Mouse (Mus musculus): ENCODE results near the gene Slc6a6.
A peak's percentile ranks its signal among the peaks of the same experiment; 100 is the strongest.

The Slc6a6 gene

DNA sequence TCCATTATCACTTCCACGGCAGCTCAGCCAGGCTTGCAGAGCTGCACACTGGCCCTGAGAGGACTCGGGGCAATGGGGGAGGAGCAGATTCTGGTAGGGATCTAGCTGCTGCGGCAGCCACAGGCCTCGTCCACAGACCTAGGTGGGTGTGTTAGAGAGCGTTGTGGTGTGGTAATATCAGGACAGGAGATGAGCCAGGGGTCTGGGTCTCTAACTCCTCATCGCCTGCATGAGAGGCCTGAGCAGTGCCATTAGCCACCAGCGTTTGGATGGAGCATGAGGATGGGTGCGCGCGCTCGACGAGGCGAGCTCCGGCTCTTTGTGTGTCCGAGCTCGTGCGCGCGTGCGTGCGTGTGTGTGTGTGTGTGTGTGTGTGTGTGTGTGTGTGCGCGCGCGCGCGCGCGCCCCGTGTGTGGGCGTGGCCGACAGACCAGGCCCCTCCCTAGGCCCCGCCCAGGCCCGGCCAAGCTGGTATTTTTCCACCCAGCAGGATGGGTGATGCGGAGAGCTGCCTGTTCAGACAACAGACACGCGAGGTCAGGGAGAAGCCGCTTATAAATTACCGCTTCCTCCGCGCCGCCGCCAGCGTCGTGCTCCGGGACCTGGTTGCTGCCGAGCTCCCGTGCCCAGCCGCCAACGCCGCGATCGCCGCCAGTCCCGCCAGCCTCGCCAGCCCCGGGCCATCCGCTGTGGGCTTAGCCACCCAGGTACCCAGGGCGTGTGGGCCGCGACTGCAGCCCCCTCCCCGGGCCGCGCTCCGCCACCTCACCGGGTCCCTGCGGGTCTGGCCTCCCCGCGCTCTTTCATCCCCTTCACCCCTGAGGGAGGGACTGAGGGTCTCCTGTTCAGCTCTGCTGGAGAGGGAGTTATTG lies at the start of gene Slc6a6:
Slc6a6 (plus strand) TSS at position 452 of the 872 bp plus-strand sequence.
- peak; percentile 96 for DNase-seq (ENCODE audit: low read depth, low spot score)

DNA sequence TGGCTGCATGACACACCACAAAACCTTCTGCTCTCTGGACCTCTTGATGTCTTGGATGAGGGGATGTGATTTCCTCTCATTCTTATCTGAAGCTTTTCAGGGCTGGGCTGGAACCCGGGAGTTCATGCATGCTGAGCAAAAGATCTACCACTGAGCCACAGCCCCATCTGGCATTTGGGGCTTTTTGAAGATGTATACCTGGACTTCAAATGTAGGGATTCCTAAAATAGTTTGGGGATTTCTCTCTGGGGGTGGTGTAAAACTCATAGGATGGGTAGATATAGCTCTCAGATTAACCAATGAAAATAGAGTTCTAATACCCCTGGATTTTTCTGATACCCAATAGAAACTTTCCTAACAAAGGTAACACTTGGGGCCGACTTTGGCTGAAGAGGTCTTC lies 49.4 kb upstream of the Slc6a6 start:
- no peak for DNase-seq (ENCODE audit: low read depth, low spot score)

DNA sequence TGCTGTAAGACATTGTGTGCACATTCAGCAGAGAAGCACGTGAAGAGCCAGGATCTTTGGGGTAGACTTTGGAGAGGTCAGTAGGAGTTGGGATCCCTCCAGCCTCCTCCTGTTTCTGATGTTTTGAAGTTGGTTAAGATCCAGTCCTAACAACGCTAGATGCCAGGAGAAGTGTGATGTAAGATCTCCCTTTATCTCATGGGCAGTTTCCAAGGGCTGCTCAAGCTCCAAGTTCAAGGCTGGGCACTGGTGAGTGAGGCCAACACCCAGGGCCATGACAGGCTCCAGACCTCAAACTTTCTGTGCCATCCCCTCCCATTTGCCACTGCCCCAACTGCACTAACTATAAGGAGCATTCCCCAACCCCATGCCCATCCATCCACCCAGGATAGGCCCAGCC lies 49.0 kb upstream of the Slc6a6 start:
- no peak for DNase-seq (ENCODE audit: low read depth, low spot score)

DNA sequence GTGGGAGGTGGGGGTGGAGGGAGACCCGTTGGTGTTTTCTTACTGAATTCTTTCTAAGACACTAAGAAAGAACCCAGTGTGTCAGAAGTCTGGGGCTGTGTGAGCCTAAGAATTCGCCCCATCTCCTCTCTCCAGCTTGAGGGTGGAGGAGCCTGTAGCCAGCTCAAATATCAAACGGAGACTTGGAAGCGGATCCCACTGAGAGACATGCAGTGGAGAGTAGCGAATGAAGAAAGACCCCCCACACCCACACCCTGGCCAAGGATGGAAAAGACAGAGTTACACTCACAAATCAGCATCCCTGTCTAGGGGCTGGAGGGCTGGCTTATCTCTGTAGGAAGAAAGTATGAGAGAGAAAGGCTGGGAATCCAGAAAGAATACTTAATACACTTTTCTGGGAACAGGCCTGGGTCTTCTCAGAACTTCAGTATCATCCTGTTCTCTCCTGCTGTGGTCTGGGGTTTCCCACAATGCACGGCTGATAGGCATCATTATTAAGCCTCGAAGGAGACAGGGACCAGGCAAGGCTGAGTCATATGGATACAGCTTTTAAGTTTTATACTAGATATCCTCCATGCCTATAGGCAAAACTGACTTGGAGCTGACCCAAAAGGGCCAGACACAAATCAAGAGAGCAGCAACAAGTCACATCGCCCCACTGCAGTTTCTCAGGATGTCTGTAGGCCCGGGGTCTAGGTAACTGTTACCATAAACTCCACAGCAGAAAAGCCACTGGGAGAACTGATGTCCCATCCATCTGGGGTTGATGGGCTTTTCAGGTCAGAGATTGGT lies 45.5 kb upstream of the Slc6a6 start:
- no peak for DNase-seq (ENCODE audit: low read depth, low spot score)

DNA sequence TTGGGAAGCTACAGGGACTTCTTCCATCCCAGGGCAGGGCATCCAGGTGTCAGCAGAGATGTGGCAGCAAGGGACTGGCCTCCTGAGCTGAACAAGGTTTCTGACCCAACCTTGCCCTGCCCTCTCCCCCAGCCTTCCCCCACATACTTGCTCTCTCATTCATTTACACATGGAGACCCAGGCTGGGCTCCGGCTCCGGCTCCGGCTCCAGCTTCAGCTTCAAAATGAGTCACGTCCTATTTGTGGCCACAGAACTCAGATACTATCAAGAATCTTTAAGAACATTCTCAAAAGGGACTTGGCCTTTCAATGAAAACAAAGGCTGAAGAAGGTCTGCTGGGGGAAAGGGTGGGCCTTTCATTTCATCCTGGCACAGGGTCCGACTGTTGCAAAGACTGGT lies 40.8 kb upstream of the Slc6a6 start:
- DNase-seq (ENCODE audit: low read depth, low spot score), result no peak

DNA sequence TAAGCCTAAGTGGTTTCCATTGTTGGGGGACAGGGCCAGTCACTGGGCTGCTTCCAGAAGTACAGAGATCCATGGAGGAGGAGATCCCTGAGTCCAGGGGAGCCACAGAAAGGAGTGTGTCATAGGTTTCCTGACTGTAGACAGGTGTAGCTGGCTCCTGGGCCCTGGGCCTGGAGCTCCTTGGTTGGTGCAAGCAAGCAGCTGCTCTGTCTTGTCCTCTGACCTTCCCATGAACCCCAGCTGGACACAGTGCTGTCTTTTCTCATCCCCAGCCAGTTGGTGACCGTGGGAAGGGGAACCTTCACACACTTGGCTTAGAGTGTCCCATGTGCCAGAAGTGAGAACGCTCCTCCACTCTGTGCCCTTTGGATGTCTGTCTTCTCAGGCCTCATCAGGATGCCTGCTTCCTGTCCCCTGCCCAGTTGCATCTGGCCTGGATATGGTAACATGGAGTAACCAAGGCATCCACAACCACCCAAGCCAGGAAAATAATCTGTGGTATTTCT lies 40.4 kb upstream of the Slc6a6 start:
- no peak for DNase-seq (ENCODE audit: low read depth, low spot score)

DNA sequence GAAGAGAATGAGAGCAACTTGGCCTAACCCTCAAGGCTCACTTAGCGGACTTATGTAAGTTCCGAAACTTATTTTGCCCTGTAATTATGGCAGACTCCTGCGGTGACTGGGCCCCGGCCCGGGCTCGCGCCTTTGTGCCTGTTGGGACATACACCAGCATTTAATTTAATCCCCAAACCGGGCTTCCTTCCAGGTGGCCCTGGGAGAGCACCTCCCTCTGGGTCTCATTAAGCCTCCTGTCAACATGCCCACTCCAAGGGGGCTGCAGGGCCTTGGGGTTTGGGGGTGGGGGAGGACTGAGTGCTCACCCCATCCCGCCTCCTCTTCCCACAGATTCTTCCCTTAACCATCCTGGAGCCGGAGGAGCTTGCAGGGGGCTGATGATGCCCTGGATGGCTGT lies 37.8 kb upstream of the Slc6a6 start:
- no peak for DNase-seq (ENCODE audit: low read depth, low spot score)

DNA sequence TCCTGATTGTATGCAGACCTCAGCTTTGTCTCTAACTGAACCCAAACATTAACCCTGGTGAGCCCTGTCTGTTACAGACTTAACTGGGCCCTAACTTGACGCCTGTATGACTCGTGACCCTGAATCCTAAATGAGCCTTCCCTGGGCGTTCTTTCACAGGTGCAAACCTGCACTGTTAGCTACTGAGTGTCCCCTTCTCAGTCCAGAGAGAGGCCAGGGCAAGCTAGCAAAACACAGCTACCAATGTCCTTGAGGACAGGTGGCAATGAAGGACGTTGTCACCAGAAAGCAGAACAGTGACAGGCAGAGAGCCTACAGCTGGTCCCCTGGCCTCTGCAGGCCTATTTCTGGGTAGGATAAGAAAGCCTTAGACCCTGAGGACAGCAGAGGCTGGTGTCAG lies 37.0 kb upstream of the Slc6a6 start:
- no peak for DNase-seq (ENCODE audit: low read depth, low spot score)

DNA sequence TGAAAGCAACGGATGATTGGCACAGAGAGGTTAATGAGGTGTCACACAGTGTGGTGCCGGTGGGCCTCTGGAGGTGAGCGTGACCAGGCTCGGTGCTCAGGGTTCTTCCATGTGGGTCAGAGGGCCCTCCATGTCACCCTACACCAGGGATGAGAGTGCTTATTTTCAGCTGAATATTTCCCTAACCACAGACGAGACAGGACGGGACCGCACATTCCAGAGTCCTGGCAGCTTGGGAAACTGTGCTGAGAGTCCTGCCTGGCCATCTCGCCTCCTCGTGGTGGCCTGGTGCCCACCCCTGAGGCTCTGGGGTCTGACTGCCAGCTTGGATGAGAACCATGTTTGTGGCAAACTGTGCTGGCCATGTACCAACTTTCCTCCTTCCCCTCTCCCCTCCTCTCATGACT lies 36.5 kb upstream of the Slc6a6 start:
- DNase-seq (ENCODE audit: low read depth, low spot score), result no peak

DNA sequence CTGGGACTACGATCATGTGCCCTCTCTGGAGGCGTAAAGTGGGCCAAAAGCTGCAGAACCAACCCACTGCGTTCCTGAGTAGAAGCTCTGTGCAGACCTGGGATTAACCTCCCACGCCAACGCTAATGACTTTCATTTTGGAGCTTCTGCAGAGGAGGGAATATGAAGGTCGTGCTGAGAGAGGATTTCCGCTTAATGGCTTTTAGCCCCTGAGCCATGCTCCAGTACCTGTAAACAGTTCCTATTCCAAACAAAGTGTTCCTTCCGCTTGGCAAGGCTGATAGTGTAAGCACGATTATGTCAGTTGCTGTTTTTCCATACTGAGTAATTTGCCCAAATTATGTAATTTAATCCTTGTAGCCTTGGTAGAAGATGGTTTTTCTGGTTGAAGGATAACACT lies 33.6 kb upstream of the Slc6a6 start:
- DNase-seq (ENCODE audit: low read depth, low spot score), result no peak

DNA sequence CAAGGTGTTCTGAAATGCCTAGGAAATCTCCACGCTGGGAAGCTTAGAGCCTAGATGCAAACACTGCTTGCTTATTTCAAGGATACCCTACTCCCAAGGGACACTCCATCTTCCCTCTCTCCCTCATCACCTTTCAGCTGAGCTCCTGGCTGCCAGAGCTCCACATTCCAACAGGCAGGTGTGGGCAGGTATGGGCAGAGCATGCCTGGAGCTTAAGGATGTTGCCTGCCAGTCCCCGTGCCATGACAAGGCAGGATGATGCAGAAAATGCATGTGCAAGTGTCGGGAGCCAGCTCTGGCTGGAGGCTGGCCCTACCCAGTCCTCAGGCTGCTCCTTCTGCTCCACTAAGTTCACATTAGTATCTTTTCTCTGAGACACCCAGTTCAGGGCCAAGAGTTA lies 31.6 kb upstream of the Slc6a6 start:
- no peak for DNase-seq (ENCODE audit: low read depth, low spot score)

DNA sequence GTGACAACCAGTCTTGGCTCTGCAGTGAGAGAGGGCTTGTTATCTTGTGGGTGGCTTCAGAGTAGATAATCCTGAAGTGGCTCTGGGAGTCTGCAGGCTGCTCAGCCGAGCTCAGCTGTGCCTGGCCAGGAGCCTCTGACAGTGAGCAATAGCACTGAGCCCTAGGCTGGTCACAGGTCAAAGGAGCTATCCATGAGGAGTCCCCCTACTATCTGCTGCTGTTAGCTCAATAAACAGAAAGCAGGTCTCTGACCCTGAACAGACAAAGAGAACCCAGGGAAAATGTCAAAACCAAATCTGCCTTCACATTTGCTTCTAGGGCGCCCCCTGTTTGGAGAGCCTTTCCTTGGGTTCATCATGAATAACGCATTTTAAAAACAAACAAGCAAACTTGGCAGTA lies 28.6 kb upstream of the Slc6a6 start:
- DNase-seq (ENCODE audit: low read depth, low spot score), result no peak

DNA sequence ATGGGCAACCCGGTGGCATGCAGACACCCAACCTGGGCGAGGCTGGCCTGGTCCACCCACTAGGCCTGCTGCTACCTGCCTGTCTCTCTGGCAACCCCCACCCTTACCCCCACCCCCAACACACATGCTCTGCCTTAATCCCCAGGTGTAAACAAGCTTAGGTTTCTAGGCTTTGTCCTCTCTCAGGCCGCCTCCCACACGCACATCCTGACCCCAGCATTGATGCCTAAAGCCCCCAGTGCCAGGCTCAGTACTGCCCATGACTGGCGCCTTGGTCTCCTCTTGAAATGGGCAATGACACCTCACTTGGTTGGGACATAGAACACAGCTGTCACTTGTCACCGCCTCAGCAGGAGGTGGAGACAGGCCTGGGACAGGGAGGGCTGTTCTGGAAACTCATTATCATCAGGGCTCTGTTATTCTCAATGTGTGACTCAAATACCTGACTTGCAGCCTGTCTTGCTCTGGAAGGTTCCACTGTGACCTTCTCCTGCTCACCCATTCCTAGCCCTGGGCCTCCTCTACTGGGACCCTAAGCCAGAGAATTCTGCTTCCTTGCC lies 27.9 kb upstream of the Slc6a6 start:
- DNase-seq (ENCODE audit: low read depth, low spot score), result no peak

DNA sequence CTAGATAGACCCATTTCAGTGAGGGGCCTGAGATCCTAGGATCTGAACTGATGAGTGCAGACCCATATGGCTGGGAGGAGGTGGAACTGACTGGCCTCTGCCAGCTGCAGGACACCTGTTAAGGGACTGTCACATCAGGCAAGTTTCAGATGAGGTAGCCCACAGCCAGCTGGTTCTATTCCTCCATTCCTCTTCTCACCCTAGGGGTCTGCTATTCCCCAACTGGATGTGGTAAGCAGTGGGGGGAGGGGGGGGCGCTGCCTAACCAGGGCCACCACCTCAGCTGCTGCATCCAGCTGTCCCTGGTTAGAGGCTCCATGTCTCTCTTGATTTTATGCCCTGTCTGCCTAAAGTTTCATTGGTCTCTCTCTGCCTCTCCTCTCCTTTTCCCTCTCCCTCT lies 25.6 kb upstream of the Slc6a6 start:
- DNase-seq (ENCODE audit: low read depth, low spot score), result no peak

DNA sequence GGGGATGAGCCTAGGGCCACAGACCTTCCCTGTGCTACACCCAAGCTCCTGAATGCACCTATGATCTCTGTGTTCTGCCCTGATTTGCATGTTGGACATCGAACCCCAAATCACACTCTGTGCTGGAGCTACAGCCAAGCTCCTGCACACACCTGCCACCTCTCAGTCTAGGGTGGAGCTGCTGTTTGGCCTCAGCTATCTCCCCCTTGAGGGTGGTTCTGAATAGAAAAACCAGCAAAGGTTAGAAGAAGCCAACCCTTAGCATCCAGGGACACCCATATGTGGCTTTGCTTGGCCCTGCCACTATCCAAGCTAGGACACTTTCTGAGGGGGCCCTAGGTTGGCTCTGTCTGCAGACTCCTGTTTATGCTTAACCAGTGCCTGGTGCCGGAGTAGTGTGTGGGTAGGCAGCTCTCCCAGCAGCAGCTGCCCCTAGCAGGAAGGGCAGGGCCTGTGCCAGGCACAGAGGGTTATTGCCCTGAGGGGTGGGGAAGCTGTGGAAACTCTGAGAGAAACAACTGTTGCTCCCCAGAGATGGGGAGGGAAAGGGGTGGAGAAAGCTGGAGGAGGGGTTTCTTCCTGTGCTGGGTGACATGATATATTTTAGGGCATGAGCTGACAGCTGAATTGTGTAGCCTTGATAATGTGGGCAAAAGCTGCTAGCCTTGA lies 23.9 kb upstream of the Slc6a6 start:
- no peak for DNase-seq (ENCODE audit: low read depth, low spot score)

DNA sequence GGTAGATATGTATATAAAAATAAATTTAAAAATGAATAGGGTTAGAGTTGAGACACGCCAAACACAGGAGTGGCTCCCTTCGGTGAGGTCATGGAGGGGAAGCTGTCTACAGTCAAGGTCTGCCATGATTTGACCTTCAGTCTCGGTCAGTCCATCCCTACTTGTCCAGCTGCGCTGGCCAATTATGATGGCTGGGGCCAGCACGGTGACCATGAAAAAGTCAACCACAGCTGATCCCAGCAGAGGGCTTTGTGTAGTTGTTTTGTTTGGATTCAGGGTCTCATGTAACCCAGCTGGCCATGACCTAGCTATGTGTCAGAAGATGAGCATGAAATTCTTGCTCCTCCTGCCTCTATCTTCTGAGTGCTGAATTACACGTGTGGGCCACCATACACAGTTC lies 21.6 kb upstream of the Slc6a6 start:
- DNase-seq (ENCODE audit: low read depth, low spot score), result no peak

DNA sequence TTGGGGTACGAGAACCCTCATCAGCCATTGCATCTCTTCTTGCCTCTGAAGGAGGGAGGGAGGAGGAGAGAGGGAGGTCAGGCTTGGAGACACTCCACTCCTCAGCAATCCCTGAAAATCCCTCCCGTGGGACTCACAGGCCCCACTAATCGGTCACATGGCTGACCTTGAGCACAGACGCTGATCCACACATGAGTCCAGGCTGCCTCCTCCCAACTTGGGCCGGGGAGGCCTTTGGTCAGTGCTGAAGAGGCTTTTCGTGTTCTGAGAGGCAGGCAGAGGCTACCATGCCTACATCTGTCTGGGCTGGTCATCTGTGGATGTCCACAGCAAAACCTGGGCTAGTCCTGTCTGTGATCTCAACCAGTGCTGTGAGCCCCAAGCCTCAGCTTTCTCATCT lies 20.2 kb upstream of the Slc6a6 start:
- no peak for DNase-seq (ENCODE audit: low read depth, low spot score)

DNA sequence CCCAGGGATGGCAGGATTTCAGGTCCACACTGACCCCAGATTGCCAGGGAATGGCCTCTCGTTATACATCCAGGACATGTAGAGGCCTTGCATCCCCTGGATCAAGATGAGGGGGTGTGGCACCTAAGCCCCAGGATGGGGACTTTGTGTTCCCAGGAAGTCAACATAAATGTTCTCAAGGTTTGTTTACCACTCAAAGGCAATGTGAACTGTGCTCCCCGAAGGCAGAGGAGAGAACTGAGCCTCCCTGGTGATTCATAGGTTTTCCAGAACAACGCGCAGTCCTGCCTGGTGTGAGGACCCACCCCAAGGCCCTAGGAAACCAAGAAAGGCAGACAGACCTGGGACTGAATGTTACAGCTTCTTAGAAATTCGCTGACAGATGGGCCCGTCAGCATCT lies 18.6 kb upstream of the Slc6a6 start:
- DNase-seq (ENCODE audit: low read depth, low spot score), result no peak

DNA sequence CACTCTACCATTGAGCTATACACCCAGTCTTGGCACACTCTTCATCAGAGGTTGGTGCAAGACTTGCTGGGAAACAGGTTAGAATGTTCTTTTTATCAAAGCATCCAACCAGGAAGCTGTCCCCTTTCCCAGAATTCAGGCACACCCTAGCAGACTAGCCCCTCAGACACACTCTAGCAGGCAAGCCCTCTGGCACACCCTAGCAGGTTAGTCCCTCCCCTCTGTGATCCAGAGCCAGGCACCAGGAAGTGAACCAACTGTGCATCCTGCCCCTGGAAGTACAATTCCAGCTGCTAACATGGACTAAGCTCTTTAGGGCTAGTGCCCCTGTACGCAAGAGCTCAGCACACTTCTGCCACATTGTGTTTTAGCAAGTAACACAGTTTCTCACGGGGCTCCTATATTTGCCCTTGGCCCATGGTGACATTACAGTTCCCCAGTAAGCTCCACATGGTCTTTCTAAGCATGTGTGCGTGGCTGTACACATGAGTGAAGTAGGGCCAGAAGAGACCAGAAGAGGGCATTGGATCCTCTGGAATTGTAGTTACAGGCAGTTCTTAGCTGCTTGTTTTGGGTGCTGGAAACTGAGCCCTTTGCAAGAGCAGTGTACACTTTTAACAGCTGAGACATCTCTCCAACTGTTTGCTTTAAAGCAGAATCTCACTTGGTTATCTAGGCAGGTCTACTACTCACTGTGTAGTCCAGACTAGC lies 17.7 kb upstream of the Slc6a6 start:
- peak; percentile 81 for DNase-seq (ENCODE audit: low read depth, low spot score)

DNA sequence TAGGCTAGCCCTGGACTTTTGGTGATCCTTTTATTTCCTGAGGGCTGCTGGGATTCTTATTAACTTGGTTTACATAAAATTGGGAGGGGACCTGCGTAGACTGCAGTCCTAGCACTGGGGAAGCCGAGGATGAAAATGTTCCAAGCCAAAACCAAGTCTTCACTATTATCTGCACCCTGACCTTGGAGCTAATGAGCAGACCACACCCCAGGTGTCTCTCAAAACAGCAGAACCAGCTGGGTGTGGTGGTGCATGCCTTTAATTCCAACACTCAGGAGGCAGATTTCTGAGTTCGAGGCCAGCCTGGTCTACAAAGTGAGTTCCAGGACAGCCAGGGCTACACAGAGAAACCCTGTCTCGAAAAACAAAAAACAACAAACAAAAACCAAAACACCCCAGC lies 16.7 kb upstream of the Slc6a6 start:
- peak; percentile 78 for DNase-seq (ENCODE audit: low read depth, low spot score)

DNA sequence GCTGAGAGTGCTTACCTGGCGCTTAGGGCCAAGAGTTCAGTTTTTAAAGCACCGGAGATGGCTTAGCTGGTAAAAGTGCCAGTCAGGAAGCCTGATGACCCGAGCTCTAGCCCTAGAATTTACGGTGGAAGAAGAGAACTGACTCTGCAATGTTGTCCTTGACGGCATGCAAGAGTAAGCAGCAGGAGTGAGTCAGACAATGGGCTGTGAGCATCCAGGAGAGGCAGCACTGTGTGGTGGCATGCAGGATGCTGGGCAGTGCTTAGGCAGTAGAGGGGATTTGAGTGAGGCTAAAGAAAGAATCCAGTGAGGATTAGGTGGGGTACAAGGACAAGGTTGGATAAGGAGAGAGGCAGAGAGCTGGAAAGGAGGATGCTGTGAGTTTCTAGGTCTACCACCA lies 15.6 kb upstream of the Slc6a6 start:
- DNase-seq (ENCODE audit: low read depth, low spot score), result peak; percentile 69
